ENCODE assay signal across 17 mouse cellular contexts in the genomic region with DNA sequence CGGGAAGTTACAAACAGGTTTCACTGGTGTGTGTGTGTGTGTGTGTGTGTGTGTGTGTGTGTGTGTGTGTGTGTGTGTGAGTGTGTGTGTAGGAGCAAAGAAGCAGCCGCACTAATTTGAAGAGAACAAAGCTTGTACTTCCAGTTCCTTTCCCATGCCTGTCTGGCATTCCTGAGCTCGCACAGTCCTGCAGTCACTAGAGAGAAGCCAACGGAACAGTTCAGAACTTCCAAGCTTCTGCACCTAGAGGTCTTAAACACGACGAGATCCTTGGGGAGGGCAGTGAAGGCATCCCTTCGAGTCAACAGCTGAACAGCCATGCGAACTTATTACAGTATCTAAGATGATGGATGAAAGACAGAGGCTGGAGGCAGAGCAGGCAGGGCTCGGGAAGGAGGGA.
DNase-seq lines count a peak whose midpoint lies in the region; ATAC-seq and TF ChIP-seq lines count a peak whose summit lies in the region.
"Had no signal": no experiment of that assay in that cellular context is flagged by ENCODE, and none has a peak within 500 bp of the region (broad histone marks: within the 10 kb centered on the region; RNA-seq: fewer than 3 reads in every experiment).

No protein-coding gene starts in this region.

- no peak for TF ChIP-seq CTCF in stomach, postnatal 0 days (IDR thresholded peaks at IDR 0.05; ENCODE audit: low read depth)

- H3K9ac ChIP-seq in heart, embryonic 11.5 days (ENCODE audit: low read depth, low read length): no peak overlapping the region
- H3K9ac ChIP-seq in kidney, embryonic 16.5 days (replicated peaks; ENCODE audit: low read length): no peak overlapping the region
- H3K9ac ChIP-seq in stomach, embryonic 14.5 days (replicated peaks; ENCODE audit: low read depth, low read length): no peak overlapping the region
- H3K9ac ChIP-seq in stomach, postnatal 0 days (ENCODE audit: low read length): no peak overlapping the region
- H3K9ac ChIP-seq in stomach, embryonic 15.5 days: no peak overlapping the region
- no peak overlapping the region for H3K9ac ChIP-seq in midbrain, embryonic 16.5 days (ENCODE audit: low read depth, low read length)
- H3K9ac ChIP-seq: hindbrain, embryonic 12.5 days; midbrain, embryonic 12.5 days had no signal

- TF ChIP-seq EP300 in stomach, postnatal 0 days (optimal IDR thresholded peaks at IDR 0.05): no peak

- no peak for ATAC-seq in heart, embryonic 11.5 days (replicated peaks; ENCODE audit: insufficient number of reproducible peaks, low FRiP score, low TSS enrichment)
- peak; percentile 63; the same call in 1 of the 2 replicates for ATAC-seq in kidney, embryonic 16.5 days (ENCODE audit: low FRiP score, low TSS enrichment)
- no peak for ATAC-seq in stomach, embryonic 14.5 days (ENCODE audit: insufficient number of reproducible peaks, insufficient read depth, low FRiP score, low read depth)
- no peak for ATAC-seq in stomach, postnatal 0 days (ENCODE audit: low FRiP score, low TSS enrichment)
- ATAC-seq in stomach, embryonic 15.5 days (ENCODE audit: insufficient read depth, low FRiP score, low read depth): 0 out of 2 replicates have a peak, but pooled peaks have one; percentile 14
- no peak for ATAC-seq in midbrain, embryonic 16.5 days
- ATAC-seq: Patski had no signal

- no peak overlapping the region for H3K4me3 ChIP-seq in heart, embryonic 11.5 days (ENCODE audit: low read depth, low read length)
- no peak overlapping the region for H3K4me3 ChIP-seq in kidney, embryonic 16.5 days (ENCODE audit: low read length)
- no peak overlapping the region for H3K4me3 ChIP-seq in stomach, embryonic 14.5 days (ENCODE audit: low read depth, low read length)
- H3K4me3 ChIP-seq in stomach, postnatal 0 days (ENCODE audit: low read depth, low read length): no peak overlapping the region
- no peak overlapping the region for H3K4me3 ChIP-seq in stomach, embryonic 15.5 days (replicated peaks)
- no peak overlapping the region for H3K4me3 ChIP-seq in midbrain, embryonic 16.5 days (ENCODE audit: low read depth, low read length)
- H3K4me3 ChIP-seq: hindbrain, embryonic 12.5 days; left cerebral cortex, adult 2 months; midbrain, embryonic 12.5 days had no signal

- H3K36me3 ChIP-seq in heart, embryonic 11.5 days (ENCODE audit: control insufficient read depth, insufficient read depth, low read length): no peaks in the 10 kb centered on the region
- no peaks in the 10 kb centered on the region for H3K36me3 ChIP-seq in kidney, embryonic 16.5 days (ENCODE audit: insufficient read depth, low read length)
- H3K36me3 ChIP-seq in stomach, embryonic 14.5 days (ENCODE audit: control insufficient read depth, insufficient read depth, low read length): no peaks in the 10 kb centered on the region
- no peaks in the 10 kb centered on the region for H3K36me3 ChIP-seq in stomach, postnatal 0 days (ENCODE audit: control insufficient read depth, insufficient read depth, low read length)
- H3K36me3 ChIP-seq in stomach, embryonic 15.5 days: no peaks in the 10 kb centered on the region
- no peaks in the 10 kb centered on the region for H3K36me3 ChIP-seq in midbrain, embryonic 16.5 days (ENCODE audit: control insufficient read depth, insufficient read depth, low read length)
- H3K36me3 ChIP-seq: hindbrain, embryonic 12.5 days; midbrain, embryonic 12.5 days had no signal

- H3K27me3 ChIP-seq in heart, embryonic 11.5 days (ENCODE audit: control insufficient read depth, insufficient read depth, low read length): no peaks in the 10 kb centered on the region
- no peaks in the 10 kb centered on the region for H3K27me3 ChIP-seq in kidney, embryonic 16.5 days (ENCODE audit: insufficient read depth, low read length)
- H3K27me3 ChIP-seq in stomach, embryonic 14.5 days (ENCODE audit: control insufficient read depth, insufficient read depth, low read length): no peaks in the 10 kb centered on the region
- no peaks in the 10 kb centered on the region for H3K27me3 ChIP-seq in stomach, postnatal 0 days (ENCODE audit: control insufficient read depth, insufficient read depth, low read length)
- no peaks in the 10 kb centered on the region for H3K27me3 ChIP-seq in stomach, embryonic 15.5 days (replicated peaks)
- H3K27me3 ChIP-seq in midbrain, embryonic 16.5 days (ENCODE audit: control insufficient read depth, insufficient read depth, low read depth, low read length): no peaks in the 10 kb centered on the region
- H3K27me3 ChIP-seq: hindbrain, embryonic 12.5 days; midbrain, embryonic 12.5 days; Patski had no signal

- H3K4me2 ChIP-seq in heart, embryonic 11.5 days: no peak overlapping the region
- no peak overlapping the region for H3K4me2 ChIP-seq in kidney, embryonic 16.5 days (replicated peaks; ENCODE audit: low read depth, low read length)
- no peak overlapping the region; the same call in 1 of the 2 replicates for H3K4me2 ChIP-seq in stomach, embryonic 14.5 days (replicated peaks; ENCODE audit: low read depth, low read length)
- no peak overlapping the region for H3K4me2 ChIP-seq in stomach, postnatal 0 days (replicated peaks; ENCODE audit: low read depth)
- 0 out of 2 replicates have a peak overlapping the region, but pooled peaks have one; percentile 5 for H3K4me2 ChIP-seq in stomach, embryonic 15.5 days
- H3K4me2 ChIP-seq in midbrain, embryonic 16.5 days (ENCODE audit: low read length): no peak overlapping the region
- H3K4me2 ChIP-seq: hindbrain, embryonic 12.5 days; midbrain, embryonic 12.5 days had no signal

- H3K9me3 ChIP-seq in heart, embryonic 11.5 days (replicated peaks; ENCODE audit: control insufficient read depth, low read length): no peaks in the 10 kb centered on the region
- H3K9me3 ChIP-seq in kidney, embryonic 16.5 days (ENCODE audit: low read length): no peaks in the 10 kb centered on the region
- H3K9me3 ChIP-seq in stomach, embryonic 14.5 days (ENCODE audit: control insufficient read depth, low read depth, low read length): no peaks in the 10 kb centered on the region
- no peaks in the 10 kb centered on the region for H3K9me3 ChIP-seq in stomach, postnatal 0 days (ENCODE audit: control insufficient read depth, low read length)
- no peaks in the 10 kb centered on the region for H3K9me3 ChIP-seq in stomach, embryonic 15.5 days
- no peaks in the 10 kb centered on the region for H3K9me3 ChIP-seq in midbrain, embryonic 16.5 days (replicated peaks; ENCODE audit: control insufficient read depth, low read length, poor library complexity, severe bottlenecking)
- H3K9me3 ChIP-seq: hindbrain, embryonic 12.5 days; midbrain, embryonic 12.5 days had no signal

- 30% methylated on average over 8 of the region's 9 CpGs for WGBS in heart, embryonic 11.5 days (ENCODE audit: insufficient replicate concordance)
- WGBS in kidney, embryonic 16.5 days: 33% methylated on average over 8 of the region's 9 CpGs
- 12% methylated on average over 9 of the region's 9 CpGs for WGBS in stomach, embryonic 14.5 days
- 12% methylated on average over 8 of the region's 9 CpGs for WGBS in stomach, postnatal 0 days
- WGBS in stomach, embryonic 15.5 days: 24% methylated on average over 8 of the region's 9 CpGs
- WGBS in midbrain, embryonic 16.5 days: 58% methylated on average over 8 of the region's 9 CpGs

- DNase-seq in heart, adult 11 months: peak; percentile 85
- no peak for DNase-seq in kidney, postnatal 14 days
- no peak for DNase-seq in stomach, postnatal 0 days (ENCODE audit: low spot score)
- DNase-seq: adrenal gland, postnatal 36 days; gastrocnemius, postnatal 36 days; liver; right cerebral cortex, postnatal 14 days had no signal

- H3K27ac ChIP-seq in heart, embryonic 11.5 days (ENCODE audit: low read depth, low read length): no peak overlapping the region
- no peak overlapping the region for H3K27ac ChIP-seq in kidney, embryonic 16.5 days (ENCODE audit: low read length)
- 0 out of 2 replicates have a peak overlapping the region, but pooled peaks have one; percentile 33 for H3K27ac ChIP-seq in stomach, embryonic 14.5 days (ENCODE audit: low read length)
- H3K27ac ChIP-seq in stomach, postnatal 0 days (replicated peaks): no peak overlapping the region
- no peak overlapping the region for H3K27ac ChIP-seq in stomach, embryonic 15.5 days
- no peak overlapping the region for H3K27ac ChIP-seq in midbrain, embryonic 16.5 days (ENCODE audit: low read length)
- H3K27ac ChIP-seq: hindbrain, embryonic 12.5 days; left cerebral cortex, adult 2 months; macrophage; midbrain, embryonic 12.5 days had no signal

- no peaks in the 10 kb centered on the region for H3K4me1 ChIP-seq in heart, embryonic 11.5 days (ENCODE audit: control insufficient read depth, insufficient read depth, low read length)
- peaks cover 6% of the 10 kb centered on the region; the same call in 1 of the 2 replicates for H3K4me1 ChIP-seq in kidney, embryonic 16.5 days (ENCODE audit: insufficient read depth, low read length)
- 0 out of 2 replicates have a peak, but pooled peaks cover 5% of the 10 kb centered on the region for H3K4me1 ChIP-seq in stomach, embryonic 14.5 days (ENCODE audit: control insufficient read depth, insufficient read depth, low read length)
- H3K4me1 ChIP-seq in stomach, postnatal 0 days (replicated peaks; ENCODE audit: control insufficient read depth, insufficient read depth): no peaks in the 10 kb centered on the region
- H3K4me1 ChIP-seq in stomach, embryonic 15.5 days: 0 out of 2 replicates have a peak, but pooled peaks cover 2% of the 10 kb centered on the region
- no peaks in the 10 kb centered on the region for H3K4me1 ChIP-seq in midbrain, embryonic 16.5 days (ENCODE audit: control insufficient read depth, insufficient read depth, low read length)
- H3K4me1 ChIP-seq: hindbrain, embryonic 12.5 days; midbrain, embryonic 12.5 days had no signal

Comparison
In these comparisons a context has a peak if more than half of its experiments do, and no peak if none do; other contexts are left out.
1. ATAC-seq: peak in kidney, embryonic 16.5 days (single experiment) and stomach, embryonic 15.5 days (single experiment); none in heart, embryonic 11.5 days (single experiment), stomach, embryonic 14.5 days (single experiment), stomach, postnatal 0 days (single experiment) and midbrain, embryonic 16.5 days (single experiment).